8 mouse cellular contexts compared by ENCODE assay signal in the genomic region with DNA sequence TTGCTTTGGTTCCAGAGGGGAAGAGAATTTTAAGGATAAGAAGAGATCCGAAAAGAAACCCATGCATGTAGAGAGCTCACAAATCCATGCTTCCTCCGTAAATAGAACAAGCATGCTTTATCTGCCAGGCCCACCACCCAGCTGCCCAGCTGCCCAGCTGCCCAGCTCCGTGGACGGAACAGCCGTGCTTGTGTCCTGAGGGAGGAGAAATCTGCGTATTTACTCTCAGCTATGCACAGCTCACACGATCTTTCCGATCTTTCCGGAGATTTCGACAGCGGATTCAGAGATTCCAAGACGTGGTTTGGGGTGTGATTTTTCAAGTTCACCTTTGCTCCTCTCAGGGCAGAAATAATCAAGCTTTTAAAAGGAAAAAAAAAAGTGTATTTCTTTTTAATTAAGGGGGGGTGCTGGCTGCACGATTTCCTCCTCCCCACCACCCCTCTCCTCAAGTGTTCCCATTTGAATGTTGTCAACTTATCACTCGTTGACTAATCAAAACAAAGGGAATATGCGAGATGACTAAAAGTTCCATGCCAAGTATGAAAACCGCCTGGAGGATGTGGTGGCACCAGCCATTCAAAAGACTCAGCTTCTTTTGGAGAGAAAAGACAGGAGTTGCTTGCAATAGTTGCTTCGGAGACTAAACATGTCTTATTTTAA.
DNase-seq lines count a peak whose midpoint lies in the region; ATAC-seq and TF ChIP-seq lines count a peak whose summit lies in the region.

No protein-coding gene starts in this region.

- H3K27ac ChIP-seq in heart, embryonic 11.5 days (ENCODE audit: low read depth, low read length) = no peak overlapping the region
- H3K27ac ChIP-seq in lung, postnatal 0 days (ENCODE audit: low read length) = peak overlapping the region; percentile 63

- no peak for TF ChIP-seq CTCF in lung, postnatal 0 days (IDR thresholded peaks at IDR 0.05)

- H3K4me2 ChIP-seq in heart, embryonic 11.5 days = peak overlapping the region; percentile 49
- peak overlapping the region; percentile 45 for H3K4me2 ChIP-seq in lung, postnatal 0 days (replicated peaks; ENCODE audit: low read depth, low read length)

- 48% methylated on average over 17 of the region's 17 CpGs for WGBS in heart, embryonic 11.5 days (ENCODE audit: insufficient replicate concordance)
- 23% methylated on average over 17 of the region's 17 CpGs for WGBS in lung, postnatal 0 days

- H3K27me3 ChIP-seq in heart, embryonic 11.5 days (ENCODE audit: control insufficient read depth, insufficient read depth, low read length) = no peaks in the 10 kb centered on the region
- H3K27me3 ChIP-seq in lung, postnatal 0 days (replicated peaks; ENCODE audit: insufficient read depth, low read length) = no peaks in the 10 kb centered on the region

- intact Hi-C loops in heart, postnatal 25 days (cut with DNase I) = loop anchor here (10.0 kb wide), 1 partner anchor 897 kb away; no protein-coding TSS in a partner anchor

- TF ChIP-seq EP300 in lung, postnatal 0 days (IDR thresholded peaks at IDR 0.05) = no peak

- DNase-seq in heart, postnatal 25 days (ENCODE audit: low spot score) = no peak
- peak; percentile 84 for DNase-seq in MN1 (ENCODE audit: low spot score)
- DNase-seq in fibroblast of lung, adult 2 months (ENCODE audit: low read depth) = peak; percentile 28
- peak; percentile 54 for DNase-seq in lung, postnatal 0 days (ENCODE audit: low spot score)
- DNase-seq in urinary bladder, postnatal 25 days (ENCODE audit: low spot score) = no peak
- DNase-seq in adrenal gland, postnatal 10 days = no peak
- DNase-seq in yolk sac, embryonic 10.5 days (ENCODE audit: low spot score) = no peak

- no peak overlapping the region for H3K9ac ChIP-seq in heart, embryonic 11.5 days (ENCODE audit: low read depth, low read length)
- H3K9ac ChIP-seq in lung, postnatal 0 days (replicated peaks; ENCODE audit: low read depth) = no peak overlapping the region

- no peaks in the 10 kb centered on the region; the same call in 1 of the 2 replicates for H3K4me1 ChIP-seq in heart, embryonic 11.5 days (ENCODE audit: control insufficient read depth, insufficient read depth, low read length)
- peaks cover 5% of the 10 kb centered on the region; the same call in 1 of the 2 replicates for H3K4me1 ChIP-seq in lung, postnatal 0 days (ENCODE audit: insufficient read depth, low read depth, low read length)

- 0 out of 2 replicates have a peak overlapping the region, but pooled peaks have one; percentile 3 for H3K4me3 ChIP-seq in heart, embryonic 11.5 days (ENCODE audit: low read depth, low read length)
- peak overlapping the region; percentile 21; the same call in 1 of the 2 replicates for H3K4me3 ChIP-seq in lung, postnatal 0 days (ENCODE audit: low read depth, low read length)

- H3K9me3 ChIP-seq in heart, embryonic 11.5 days (replicated peaks; ENCODE audit: control insufficient read depth, low read length) = no peaks in the 10 kb centered on the region
- no peaks in the 10 kb centered on the region for H3K9me3 ChIP-seq in lung, postnatal 0 days (ENCODE audit: low read length)

- no peaks in the 10 kb centered on the region for H3K36me3 ChIP-seq in heart, embryonic 11.5 days (ENCODE audit: control insufficient read depth, insufficient read depth, low read length)
- no peaks in the 10 kb centered on the region for H3K36me3 ChIP-seq in lung, postnatal 0 days (ENCODE audit: insufficient read depth, low read length)

- no peak for ATAC-seq in heart, embryonic 11.5 days (replicated peaks; ENCODE audit: insufficient number of reproducible peaks, low FRiP score, low TSS enrichment)
- ATAC-seq in lung, postnatal 0 days = peak; percentile 52

Comparison
In these comparisons a context has a peak if more than half of its experiments do, and no peak if none do; other contexts are left out.
1. DNase-seq: peak in MN1 (single experiment), fibroblast of lung, adult 2 months (single experiment) and lung, postnatal 0 days (single experiment); none in heart, postnatal 25 days (single experiment), urinary bladder, postnatal 25 days (single experiment), adrenal gland, postnatal 10 days (single experiment) and yolk sac, embryonic 10.5 days (single experiment).